Mouse (Mus musculus) c-Kit-positive CD71-positive TER-119-negative erythroid progenitor cells, embryonic 14.5 days (primary cell): ENCODE data around the gene Tex45.

Experiments used
- DNase-seq: peaks from one replicate; pipeline ENCODE4 v3.0.0-alpha.2; 2013; ENCODE audit warnings: low read depth

The Tex45 gene

GRCm38 (mm10) chr8:3485192-3485591, 14.5 kb downstream of the Tex45 start:
- DNase-seq, result no peak

DNA sequence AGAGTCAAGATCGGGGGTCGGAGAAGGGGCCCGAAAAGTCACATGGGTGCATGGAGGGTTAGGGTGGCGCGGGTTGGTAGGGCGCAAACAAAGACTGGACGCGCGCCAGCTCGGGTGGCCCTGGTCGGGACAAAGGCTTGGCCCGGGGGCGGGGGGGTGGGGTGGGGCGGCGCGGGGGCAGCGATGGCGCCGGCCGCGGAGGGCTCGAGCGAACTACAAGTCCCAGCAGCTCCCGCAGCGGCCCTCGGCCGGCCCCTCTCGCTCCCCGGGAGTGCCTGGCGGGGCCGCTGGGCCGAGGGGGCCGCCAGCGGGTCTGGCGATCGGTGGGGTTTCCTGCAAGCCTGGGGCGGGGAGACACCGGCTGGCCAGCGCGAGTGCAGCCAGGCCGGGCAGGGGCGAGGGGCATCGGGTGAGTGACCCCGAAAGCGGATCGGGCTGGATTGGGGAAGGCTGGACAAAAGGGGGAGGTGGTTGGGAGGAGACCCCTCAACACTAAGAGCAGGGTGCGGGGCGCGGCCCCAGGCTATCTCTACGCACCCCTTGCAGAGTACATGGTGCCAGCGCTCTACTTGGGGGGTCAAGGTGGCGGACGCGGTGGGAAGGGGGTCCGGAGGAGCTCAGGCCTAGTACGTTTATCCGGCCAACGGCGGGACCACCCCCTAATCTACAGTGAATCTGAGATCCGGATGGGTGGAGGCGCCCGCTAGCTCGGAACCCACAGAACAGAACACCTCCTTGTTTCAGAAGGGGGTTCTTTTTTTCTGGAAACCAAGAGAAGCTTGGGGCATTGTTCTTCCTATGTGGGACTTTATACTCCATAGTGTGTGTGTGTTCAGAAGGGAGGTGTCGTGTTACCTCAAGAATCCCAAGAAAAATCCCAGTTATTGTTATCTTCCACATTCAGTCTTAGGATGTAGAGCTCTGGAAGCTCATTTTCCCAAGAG, 22.5 kb downstream of the Tex45 start, which contains the start of gene Zfp358:
Gene Zfp358 (plus strand): TSS at position 238 of the 944 bp plus-strand sequence.
- DNase-seq, result no peak

DNA sequence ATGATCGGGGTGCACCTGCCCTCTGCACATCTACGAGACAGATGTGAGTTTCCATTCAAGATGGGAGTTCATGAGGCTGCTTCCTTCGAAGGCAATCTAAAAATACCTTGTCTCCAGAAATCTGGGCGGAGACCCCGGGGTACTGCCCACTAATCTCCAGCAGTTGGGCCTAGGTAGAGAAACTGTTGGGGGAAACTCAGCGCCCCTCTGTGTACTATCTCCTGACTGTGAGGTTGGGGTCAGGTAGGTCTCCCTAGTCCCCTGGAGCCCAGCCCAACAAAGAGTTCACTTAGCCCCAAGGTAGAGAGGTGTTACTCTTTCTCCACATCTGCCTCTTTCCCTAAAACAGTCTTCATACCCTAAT, 23.2 kb downstream of the Tex45 start:
- DNase-seq, result no peak

GRCm38 (mm10) chr8:3495578-3496427, 25.1 kb downstream of the Tex45 start:
- DNase-seq, result no peak

- no peak for DNase-seq
Observed at GRCm38 (mm10) chr8:3496428-3496748, 25.7 kb downstream of the Tex45 start.

DNA sequence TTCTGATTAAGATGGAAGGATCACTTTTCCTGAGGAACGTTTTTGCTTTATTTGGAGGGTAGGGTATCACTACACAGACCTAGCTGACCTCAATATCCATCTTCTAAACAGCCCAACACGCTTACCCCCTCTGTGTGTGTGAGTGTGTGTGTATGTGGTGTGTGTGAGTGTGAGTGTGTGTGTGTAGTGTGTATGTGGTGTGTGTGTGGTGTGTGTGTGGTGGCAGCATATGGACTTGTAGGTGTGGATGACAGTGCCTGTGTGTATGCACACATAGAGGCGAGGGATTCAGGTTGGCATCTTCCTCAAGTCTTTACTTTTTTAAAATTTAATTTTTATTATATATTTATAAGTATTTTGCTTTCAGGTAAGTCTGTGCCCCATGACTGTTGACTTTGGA, 27.9 kb downstream of the Tex45 start:
- DNase-seq, result no peak

DNA sequence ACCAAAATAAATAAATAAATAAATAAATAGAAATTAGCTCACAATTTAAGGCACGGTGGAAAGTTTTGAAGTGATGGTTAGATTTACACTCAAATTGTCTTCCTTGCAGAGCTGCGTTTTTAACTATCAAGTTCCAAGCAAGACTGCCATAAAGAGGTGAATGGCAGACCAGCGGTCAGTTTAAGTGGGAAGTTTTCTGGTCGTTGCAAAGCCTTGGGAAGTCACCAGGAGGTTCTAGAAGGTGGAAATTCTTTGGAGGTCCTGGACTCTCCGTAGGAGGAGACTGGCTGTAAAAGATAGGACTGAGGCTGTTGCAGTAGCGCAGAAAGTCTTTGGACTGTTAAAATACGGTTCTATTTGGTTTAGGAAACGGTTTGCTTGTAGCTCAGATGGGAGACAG, 29.1 kb downstream of the Tex45 start:
- DNase-seq, result no peak

DNA sequence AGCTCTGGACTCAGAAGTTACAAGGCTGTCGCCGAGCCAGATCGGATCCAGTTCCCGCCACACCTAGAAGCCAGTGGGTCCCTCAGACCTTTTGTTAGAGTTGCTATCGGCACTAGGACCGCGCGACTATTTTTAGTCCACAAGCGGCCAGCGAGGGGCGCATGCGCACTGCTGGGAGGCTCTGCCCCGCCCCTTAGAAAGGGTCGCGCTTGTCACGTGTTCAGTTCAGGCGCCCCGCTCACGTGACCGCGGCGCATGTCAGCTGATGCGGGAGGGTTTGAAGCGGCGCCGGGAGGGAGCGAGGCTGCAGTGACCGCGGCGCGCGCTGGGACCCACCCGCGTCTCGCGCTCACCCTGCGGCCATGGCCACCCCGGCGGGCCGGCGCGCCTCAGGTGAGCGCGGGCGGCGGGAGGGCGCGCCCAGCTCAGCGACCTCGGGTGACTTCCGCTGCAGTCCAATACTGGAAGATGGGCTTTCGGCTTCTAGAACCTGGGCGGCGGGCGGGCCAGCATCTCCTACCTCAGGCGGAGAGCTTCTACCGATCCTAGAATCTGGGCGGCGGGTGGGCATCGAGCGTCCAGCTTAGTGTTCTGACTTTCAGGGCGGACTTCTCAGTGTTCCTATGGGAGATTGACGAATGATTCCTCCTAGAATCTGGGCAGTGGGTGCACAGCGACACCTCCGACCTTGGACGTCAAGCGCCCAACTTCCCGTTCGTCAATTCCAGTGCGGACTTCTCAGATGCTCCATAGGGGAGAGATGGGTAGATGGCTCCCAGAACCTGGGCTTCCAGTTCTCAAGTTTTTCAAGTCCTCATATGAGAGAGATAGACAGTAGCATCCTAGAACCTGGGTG, 29.8 kb downstream of the Tex45 start, which contains the start of gene Mcoln1:
Gene Mcoln1 (plus strand): TSS at position 223 of the 856 bp plus-strand sequence.
- peak; percentile 96 for DNase-seq

DNA sequence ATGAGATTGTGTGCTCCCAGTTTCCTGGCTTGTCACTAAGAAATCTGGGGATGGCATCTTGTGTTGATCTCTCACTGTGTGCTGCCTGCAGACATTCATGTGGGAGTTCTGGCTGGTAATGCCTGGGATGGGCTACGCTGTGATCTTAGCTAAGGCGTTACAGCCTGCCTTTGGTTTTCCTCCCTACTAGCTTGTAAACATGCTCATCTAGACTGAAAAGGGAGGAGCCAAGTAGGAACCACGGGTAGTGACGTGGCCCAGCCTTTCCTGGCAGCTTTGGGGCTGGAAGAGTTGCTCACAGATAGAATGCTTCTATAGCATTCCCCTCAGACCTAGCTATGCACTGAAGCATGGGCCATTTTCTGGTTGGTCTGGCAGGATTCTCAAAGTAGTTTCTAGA, 31.6 kb downstream of the Tex45 start:
- DNase-seq, result no peak

DNA sequence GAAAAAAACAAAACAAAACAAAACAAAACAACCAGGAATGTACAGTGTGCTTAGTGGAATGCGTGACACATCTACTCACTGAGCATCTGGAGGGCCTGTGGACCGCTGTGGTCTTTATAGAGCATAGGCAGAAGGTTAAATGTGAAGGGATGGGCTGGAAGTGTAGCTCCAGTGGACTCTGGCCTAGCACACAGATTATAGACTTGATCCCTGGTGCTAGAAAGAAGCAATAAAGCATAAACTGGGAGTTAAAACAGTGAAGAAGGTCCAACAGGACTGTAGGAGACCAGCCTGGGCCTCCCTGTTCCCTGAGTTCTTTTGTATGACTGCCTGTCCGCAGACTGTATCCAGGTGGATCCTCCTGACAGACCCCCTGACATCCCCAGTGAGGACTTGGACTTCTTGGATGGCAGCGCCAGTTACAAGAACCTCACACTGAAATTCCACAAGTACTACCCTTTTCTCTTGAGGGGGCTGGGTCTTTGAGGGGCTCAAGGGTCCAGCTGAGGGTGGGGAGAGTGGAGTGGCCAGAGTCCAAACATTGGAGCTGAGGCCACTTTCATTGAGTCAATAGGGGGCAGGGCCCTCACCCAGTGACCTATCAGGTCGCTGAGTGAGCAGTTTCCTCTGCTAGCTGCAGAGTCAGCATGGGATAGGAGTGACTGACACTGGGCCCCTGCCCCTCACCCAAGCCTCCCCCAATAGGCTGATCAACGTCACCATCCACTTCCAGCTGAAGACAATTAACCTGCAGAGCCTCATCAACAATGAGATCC, 37.5 kb downstream of the Tex45 start:
- no peak for DNase-seq

GRCm38 (mm10) chr8:3514681-3515247, 44.1 kb downstream of the Tex45 start:
- DNase-seq, result no peak

GRCm38 (mm10) chr8:3515260-3515671, 44.6 kb downstream of the Tex45 start, which contains the start of gene Pnpla6:
Pnpla6 (plus strand) TSS chr8:3515384.
- DNase-seq, result peak; percentile 78

DNA sequence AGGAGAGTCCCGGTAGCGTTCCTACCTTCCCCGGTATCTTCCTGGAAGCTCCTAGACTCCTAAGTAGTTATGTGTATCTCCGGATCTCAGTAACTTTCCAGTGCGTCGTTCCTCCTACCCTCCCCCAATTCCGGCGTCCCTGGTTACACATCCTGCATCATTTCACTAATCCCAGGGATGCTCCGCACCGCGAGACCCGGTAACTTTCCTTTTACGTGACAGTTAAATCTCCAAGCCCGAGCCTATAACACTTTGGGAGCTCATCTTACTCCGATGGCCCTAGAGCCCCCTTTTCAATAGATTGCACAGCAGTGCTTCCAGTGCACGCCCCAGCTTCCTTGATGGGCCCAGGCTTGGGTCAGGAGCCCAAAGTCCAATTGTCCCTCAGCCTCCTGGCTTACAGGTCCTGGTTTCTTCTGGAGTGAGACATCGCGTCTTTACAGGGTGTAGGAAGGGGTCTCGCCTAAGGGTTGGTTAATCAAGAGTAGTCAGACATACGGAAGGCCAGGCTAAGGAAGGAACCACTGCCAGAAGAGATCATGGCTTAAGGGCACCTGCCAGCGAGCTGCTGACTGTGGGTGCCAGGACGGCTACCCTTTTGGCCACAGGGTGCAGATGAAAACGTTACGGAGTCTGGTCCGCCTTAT, 45.2 kb downstream of the Tex45 start:
- DNase-seq, result peak; percentile 39

- DNase-seq, result peak; percentile 93
Observed at GRCm38 (mm10) chr8:3516450-3517116, 45.9 kb downstream of the Tex45 start.

DNA sequence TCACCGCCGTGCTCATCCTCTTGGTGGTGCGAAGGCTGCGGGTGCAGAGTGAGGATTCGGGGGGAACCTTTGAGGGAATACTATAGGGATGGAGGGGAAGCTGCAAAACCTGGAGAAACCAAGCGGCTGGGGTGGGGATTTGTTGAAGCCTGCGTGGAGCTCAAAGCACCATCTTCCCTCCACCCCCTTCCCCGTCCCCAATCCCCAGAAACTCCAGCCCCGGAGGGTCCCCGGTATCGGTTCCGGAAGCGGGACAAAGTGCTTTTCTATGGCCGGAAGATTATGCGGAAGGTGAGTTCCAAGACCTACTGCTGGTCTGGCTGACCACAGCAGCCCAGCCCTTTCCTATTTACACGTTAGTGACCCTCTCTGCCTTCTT, 46.4 kb downstream of the Tex45 start:
- DNase-seq, result no peak

DNA sequence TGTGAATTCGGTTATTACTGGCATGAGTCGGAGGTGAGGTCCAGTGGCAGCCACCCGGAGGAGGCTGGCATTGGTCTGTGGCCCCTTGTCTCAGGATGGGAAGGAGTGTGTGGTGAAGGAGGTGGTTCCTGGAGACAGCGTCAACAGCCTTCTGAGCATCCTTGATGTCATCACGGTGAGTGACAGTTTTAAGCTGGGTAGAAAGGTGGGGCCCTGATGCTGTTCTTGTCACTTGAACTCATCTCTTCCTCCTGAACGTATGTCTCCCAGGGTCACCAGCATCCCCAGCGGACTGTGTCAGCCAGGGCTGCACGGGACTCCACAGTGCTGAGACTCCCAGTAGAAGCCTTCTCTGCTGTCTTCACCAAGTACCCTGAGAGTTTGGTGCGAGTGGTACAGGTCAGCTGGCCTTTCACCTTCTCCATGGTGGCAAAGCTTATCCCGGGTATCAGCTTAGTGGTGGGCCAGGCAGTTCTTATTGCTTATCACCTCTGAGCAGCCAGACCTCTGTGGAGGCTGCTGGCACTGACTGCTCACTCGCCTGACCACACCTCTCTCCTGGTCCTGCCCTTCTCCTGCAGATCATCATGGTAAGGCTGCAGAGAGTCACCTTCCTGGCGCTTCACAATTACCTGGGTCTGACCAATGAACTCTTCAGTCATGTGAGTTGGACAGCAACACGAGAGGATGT, 51.5 kb downstream of the Tex45 start:
- peak; percentile 55 for DNase-seq

DNA sequence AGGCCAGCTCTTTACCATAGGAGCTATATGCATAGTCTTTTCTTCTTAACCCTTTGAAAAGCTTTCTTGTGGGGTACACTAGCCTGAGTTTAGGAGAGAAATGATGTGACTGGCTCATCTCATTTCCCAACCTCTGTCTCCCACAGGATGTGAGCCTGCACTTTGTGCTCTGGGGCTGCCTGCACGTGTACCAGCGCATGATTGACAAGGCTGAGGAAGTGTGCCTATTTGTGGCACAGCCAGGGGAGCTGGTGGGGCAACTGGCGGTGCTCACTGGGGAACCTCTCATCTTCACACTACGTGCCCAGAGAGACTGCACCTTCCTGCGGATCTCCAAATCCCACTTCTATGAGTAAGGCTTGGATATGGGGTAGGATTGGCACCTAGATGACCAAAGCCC, 60.2 kb downstream of the Tex45 start:
- no peak for DNase-seq

DNA sequence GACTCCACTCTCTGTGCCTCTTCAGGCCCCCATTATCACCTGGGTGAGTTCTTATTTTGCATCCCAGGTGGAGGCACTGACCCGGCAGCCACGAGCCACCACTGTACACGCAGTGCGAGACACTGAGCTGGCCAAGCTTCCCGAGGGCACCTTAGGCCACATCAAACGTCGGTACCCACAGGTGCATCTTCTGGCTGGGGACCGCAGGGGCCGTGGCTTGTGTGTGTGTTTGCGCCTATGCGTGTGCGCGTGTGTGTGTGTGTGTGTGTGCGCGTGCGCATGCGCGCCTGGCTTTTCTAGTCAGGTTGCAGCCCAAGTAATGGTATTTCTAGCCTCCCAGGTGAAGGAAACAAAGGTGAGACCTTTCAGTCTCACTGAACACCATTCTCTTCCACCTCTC, 61.3 kb downstream of the Tex45 start:
- no peak for DNase-seq
